ENCODE assay signal across 20 mouse cellular contexts in the genomic region with DNA sequence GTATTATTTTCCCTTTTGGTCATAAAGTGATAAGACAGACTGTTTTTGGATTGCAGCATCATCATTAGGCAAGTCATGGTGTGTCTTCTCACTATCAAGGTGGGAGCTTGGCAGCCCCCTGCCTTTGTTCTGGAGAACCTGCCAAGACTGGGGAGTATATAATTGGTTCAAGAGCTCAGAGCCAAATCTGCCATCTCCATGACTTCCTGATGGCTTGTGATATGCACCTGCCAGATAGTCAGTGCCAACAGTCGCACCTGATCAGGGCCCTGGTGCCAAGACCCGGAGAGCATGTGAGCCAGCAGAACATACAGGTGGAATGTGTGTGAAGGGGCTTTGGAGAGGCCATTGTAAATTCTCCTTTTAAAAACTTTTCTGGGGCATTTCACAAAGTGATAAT.
DNase-seq lines count a peak whose midpoint lies in the region; ATAC-seq lines count a peak whose summit lies in the region.
"Had no signal": no experiment of that assay in that cellular context is flagged by ENCODE, and none has a peak within 500 bp of the region (broad histone marks: within the 10 kb centered on the region; RNA-seq: fewer than 3 reads in every experiment).

No protein-coding gene starts in this region.

- ATAC-seq in inflammation-experienced regulatory T-cells, adult 6 months: no peak
- ATAC-seq: activated CD4-positive, CD25-positive, alpha-beta regulatory T cell, adult 4 months; forebrain, postnatal 0 days; intestine, embryonic 16.5 days; midbrain, embryonic 13.5 days had no signal

- DNase-seq in left cerebral cortex, postnatal 4 days: peak; percentile 76
- no peak for DNase-seq in left cerebral cortex, adult 9 months (ENCODE audit: low spot score in 2 of 2)
- peak; percentile 60 for DNase-seq in cerebellum, adult 11-12 months
- DNase-seq in cerebellum, adult 9-11 months: peak; percentile 64
- no peak for DNase-seq in B cell, adult 2 months
- no peak for DNase-seq in kidney, postnatal 25 days
- DNase-seq: adrenal gland, postnatal 14 days; forebrain, postnatal 0 days; gastrocnemius, postnatal 14 days; heart, adult 11 months; heart, postnatal 10 days; kidney, postnatal 4 days; liver, embryonic 13.5 days; lung, embryonic 14.5 days; retina, postnatal 1 day; thymus, postnatal 14 days had no signal

- intact Hi-C loops in left cerebral cortex, postnatal 4 days (cut with DNase I): no loop called here

Comparison
In these comparisons a context has a peak if more than half of its experiments do, and no peak if none do; other contexts are left out.
1. DNase-seq: peak in left cerebral cortex, postnatal 4 days (single experiment), cerebellum, adult 11-12 months (single experiment) and cerebellum, adult 9-11 months (single experiment); none in left cerebral cortex, adult 9 months (0 of 2), B cell, adult 2 months (0 of 2) and kidney, postnatal 25 days (0 of 2).